Mouse (Mus musculus) liver, adult 10 weeks (tissue): Measurements from ENCODE around the gene Foxj1. TPM values are rescaled to one million over a fixed set of nuclear protein-coding genes. Genes with fewer than 3 reads are reported as not detected.

Experiments used
- polyA plus RNA-seq: library from polyadenylated mRNA; stranded (reverse); fragments of 350-450 nt; fragmentation: Illumina TruSeq; extraction: RNeasy Lipid Tissue Mini Kit (QIAGEN cat#74804); gene quantifications from one replicate; pipeline ENCODE4 v1.2.3, GENCODE M21; 2014; ENCODE audit warnings: low read depth, low replicate concordance

Foxj1 gene
- not detected for polyA plus RNA-seq

GRCm38 (mm10) chr11:116335244-116336036 lies at the start of gene Foxj1:
TSS of gene Foxj1 (minus strand) at chr11:116335399.

GRCm38 (mm10) chr11:116307019-116307725 lies 28.0 kb downstream of the Foxj1 start, which contains the start of gene Exoc7:
TSS of gene Exoc7 (minus strand) at chr11:116307233.

GRCm38 (mm10) chr11:116280751-116281663 lies 54.2 kb downstream of the Foxj1 start, which contains the start of gene Galr2:
TSS of gene Galr2 (plus strand) at chr11:116280939.

Other genes with a start within 250 kb of the Foxj1 start
- gene Wbp2, start 248.4 kb downstream of the Foxj1 start, polyA plus RNA-seq: 15.7 TPM
- gene Trim47, start 208.2 kb downstream of the Foxj1 start, polyA plus RNA-seq: 0.34 TPM
- gene Trim65, start 204.3 kb downstream of the Foxj1 start, polyA plus RNA-seq: 4.6 TPM
- 3.9 TPM for gene Mrpl38, start 196.5 kb downstream of the Foxj1 start, polyA plus RNA-seq
- gene Fbf1, start 167.2 kb downstream of the Foxj1 start, polyA plus RNA-seq: 2.4 TPM
- gene Ten1, start 136.5 kb downstream of the Foxj1 start, polyA plus RNA-seq: not detected
- 957 TPM for gene Acox1, start 136.4 kb downstream of the Foxj1 start, polyA plus RNA-seq
- gene Evpl, start 97.3 kb downstream of the Foxj1 start, polyA plus RNA-seq: not detected
- 7.2 TPM for gene Srp68, start 61.2 kb downstream of the Foxj1 start, polyA plus RNA-seq
- gene Galr2, start 54.5 kb downstream of the Foxj1 start, polyA plus RNA-seq: not detected
- 7.5 TPM for gene Exoc7, start 28.2 kb downstream of the Foxj1 start, polyA plus RNA-seq
- gene Rnf157, start 77.6 kb upstream of the Foxj1 start, polyA plus RNA-seq: 0.13 TPM
- 4.4 TPM for gene Ubald2, start 98.7 kb upstream of the Foxj1 start, polyA plus RNA-seq
- not detected for gene Qrich2, start 130.8 kb upstream of the Foxj1 start, polyA plus RNA-seq
- gene Prpsap1, start 158.8 kb upstream of the Foxj1 start, polyA plus RNA-seq: 28.4 TPM
- gene Sphk1, start 195.5 kb upstream of the Foxj1 start, polyA plus RNA-seq: not detected
- gene Ube2o, start 246.0 kb upstream of the Foxj1 start, polyA plus RNA-seq: 1.7 TPM